Mouse (Mus musculus) layer of hippocampus, postnatal 14 days (tissue): ENCODE data around the gene Vmac. TPM values are rescaled to one million over a fixed set of nuclear protein-coding genes. Genes with fewer than 3 reads are reported as not detected.

Experiments
- DNase-seq, 2 experiments: peaks; one replicate each; pipeline ENCODE4 v3.0.0; 2021 to 2022; ENCODE audit warnings: low spot score in 2 of 2, mixed read lengths in 1 of 2
- total RNA-seq, 2 experiments: library from RNA; stranded (reverse); gene quantifications; 2 replicates each; pipeline ENCODE4 v1.2.3; 2021

Gene Vmac
- total RNA-seq, 2 experiments from 2014 or later, result 10.4 to 12.5 TPM

DNA sequence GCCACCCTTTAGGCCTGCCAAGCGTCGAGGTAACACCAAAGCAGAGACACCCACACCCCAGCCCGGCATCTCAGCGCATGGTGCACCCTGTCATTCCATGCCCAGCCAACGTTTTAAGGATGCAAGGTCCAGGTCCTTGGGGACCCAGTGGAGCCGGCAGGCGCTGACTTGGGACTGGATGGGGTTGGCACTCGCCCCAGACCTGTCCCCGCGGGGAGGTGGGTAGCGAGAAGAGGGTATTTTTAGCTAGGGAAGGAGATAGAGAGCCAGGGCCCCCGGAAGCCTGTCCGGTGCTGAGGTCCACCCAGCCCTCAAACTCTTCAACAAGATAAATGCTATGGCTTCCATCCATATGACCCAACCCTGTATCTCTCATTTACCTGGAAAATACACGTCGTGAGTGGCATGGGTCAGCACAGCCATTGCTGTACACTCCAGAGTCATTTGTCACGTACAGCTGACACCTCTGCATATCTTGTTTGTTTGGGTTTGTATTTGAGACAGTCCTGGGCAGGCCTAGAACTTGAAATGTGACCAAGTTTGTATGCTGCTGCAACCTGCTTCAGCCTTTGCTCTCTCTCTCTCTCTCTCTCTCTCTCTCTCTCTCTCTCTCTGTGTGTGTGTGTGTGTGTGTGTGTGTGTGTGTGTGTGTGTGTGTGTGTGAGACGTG lies 22.4 kb upstream of the Vmac start:
- DNase-seq, result no peak

DNA sequence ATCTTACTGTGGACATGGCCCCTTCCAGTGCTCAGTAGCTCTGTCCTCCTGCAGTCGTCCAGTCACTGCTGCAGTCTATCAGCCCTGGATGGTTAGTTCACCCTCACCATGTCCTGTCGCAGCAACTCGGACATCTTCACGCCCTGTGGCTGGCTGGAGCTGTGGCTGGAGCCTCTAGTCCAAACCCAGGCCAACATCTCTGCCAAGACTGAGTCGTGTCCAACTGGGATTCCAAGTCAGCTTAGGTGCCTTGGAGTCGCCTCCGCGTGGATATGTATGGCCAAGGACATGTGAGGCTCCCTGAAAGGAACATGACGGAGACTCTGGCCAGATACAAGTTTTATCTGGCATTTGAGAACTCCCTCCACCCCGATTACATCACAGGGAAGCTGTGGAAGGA lies 20.4 kb upstream of the Vmac start:
- no peak for DNase-seq

DNA sequence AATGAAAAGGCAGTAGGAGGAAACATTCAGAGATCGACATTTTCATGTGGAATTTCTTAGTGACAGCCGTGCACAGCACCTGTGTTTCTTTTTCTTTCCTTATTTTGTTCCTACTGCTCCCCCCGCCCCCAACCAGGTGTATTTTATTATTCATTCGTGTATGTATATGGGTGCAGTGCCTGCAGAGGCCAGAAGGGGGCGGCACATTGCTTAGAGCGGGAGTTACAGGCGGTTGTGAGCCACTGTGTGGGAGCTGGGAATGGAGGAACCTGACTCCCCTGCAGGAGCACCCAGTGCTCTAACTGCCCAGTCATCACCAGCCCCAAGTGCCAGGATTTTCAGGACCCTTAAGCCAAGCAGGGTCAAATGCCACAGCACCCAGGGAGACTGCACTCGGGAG lies 18.7 kb upstream of the Vmac start:
- DNase-seq, result no peak

DNA sequence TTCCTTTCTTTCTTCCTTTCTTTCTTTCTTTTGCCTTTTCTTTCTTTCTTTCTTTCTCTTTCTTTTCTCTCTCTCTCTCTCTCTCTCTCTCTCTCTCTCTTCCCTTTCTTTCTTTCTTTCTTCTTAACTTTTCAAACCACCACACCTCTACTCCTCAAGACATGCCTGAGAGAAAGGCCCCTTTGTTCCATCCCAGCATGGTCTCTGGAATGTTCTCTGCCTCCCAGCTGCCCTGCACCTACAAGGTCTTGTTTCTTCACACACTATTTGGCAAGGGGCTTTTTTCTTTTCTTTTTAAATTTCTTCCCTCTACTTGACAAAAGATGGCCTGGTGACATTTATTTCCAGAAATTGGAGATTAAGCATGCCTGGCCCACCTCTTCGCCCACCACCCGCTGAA lies 11.8 kb upstream of the Vmac start:
- no peak for DNase-seq

DNA sequence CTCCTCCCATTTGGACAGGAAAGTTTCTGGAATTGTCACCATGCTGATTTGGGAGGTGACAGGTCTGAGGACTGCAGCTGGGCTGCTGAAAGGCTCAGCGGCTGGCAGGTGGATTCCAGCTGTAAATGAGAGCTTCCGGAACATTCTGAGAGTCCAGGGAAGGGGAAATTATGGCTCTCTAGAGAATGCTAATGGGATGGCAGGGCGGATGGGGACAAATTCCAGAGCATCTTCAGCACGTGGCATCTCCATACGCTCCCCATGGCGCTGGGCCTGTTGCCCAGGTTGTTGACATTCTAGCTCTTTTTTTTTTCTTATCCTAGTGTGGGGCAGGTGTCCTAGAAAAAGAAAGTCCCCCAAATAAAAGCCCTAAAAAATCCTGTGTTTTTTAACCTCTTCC lies 11.3 kb upstream of the Vmac start:
- DNase-seq, result no peak

DNA sequence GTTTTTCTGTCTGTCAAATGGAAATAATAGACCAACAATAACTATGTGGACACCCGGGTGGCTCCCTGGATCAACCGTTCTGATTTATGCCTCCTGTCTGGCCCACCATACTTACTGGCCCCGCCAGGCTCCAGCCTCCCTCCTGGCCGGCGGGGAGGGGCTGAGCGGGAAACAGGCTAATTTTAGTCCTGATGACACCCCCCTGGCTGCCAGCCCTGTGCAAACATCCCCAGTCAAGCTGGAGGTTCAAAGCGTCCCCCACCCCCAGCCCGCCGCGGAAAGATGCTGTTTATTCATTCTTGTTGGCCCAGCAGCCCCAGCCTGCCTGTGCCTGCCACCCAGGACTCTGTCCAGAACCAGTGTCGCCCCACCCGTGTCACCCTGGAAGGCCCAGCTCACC lies 10.3 kb upstream of the Vmac start:
- DNase-seq, result no peak

DNA sequence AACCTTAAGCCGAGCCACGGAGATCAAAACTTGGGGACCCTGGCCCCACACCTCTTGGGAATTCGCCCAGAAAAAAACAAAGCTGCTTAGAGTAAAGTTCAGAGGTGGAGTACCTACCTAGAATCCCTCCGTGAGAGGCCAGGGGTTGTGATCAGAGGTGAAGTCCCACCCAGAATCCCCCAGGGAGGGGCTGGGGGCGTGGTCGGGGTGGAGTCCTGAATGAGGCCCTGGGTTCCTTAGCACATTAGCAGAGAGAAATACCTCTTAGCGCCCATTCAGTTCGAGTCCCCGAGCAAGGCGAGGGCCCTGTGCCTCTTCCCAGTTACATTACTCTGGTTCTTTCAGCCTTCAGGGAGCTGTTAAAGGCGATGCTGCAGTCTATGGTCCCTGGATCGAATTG lies 9.8 kb upstream of the Vmac start:
- DNase-seq, result no peak

DNA sequence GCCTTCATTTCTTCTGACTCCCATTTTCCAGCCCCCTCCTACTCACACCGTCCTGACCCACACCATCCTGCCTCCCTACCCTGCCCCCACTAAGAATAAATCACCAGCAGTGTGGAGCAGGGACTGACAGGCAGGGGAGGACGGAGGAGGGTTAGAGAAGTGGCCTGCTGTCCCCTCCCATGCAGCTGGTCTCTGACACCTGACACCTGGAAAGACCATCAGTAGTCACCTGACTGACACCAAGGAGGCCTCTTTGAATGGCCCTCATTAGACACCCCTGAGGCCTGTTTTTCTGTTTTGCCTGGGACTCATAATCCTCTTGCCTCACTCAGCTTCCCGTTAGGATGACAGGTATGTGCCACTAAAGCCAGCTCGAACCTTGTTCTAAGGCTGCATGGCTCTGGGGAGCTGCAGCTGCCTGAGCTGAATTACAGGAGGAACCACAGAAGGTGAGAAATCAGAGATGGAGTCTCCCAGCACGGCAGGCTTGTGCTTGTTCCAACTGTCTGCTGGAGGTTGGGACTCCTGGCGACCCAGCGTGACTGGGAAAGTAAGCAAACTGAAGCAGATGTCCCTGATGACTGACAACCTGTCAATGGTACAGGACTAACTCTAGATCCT lies 9.3 kb upstream of the Vmac start:
- DNase-seq, result no peak

- DNase-seq, result no peak
Measured at GRCm38 (mm10) chr17:56723419-56724161, 5.8 kb upstream of the Vmac start.

GRCm38 (mm10) chr17:56722441-56722840 lies 4.6 kb upstream of the Vmac start:
- no peak for DNase-seq

GRCm38 (mm10) chr17:56716655-56717362 lies 1.0 kb downstream of the Vmac start:
- peak; percentile 97 to 98 for DNase-seq

DNA sequence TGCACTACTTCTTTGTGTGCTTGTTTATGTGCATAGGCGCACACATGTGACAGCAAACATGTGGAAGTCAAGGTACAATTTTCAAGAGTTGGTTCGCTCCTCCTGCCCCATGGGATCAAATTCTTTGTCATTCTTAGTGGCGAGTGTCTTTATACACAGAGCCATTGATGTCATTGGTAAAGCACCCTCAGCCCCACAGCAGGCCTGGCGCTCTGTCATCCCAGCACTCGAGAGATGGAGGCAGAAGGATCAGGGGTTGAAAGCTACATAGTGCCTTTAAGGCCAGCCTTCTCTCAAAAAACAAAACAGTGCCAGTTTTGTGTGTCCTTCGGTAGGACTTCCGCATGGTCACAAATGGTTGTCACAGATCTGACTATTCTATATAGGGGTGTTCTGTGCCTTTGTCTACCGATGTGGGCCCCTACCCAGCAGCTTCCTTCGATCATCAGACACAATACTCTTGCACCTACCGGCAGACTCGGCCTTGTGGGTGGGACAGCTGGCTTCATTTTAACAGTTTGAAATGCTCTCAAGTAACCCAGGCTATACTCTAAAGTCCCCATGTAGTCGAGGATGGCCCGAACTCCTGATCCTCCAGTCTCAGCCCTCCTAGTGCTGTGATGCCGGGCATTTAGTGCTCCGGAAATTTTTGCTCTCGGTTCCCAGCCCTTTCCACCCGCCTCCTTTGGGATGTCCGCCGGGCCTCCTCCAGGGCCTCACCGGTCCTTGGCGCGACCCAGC lies 1.7 kb downstream of the Vmac start:
- DNase-seq, result no peak

DNA sequence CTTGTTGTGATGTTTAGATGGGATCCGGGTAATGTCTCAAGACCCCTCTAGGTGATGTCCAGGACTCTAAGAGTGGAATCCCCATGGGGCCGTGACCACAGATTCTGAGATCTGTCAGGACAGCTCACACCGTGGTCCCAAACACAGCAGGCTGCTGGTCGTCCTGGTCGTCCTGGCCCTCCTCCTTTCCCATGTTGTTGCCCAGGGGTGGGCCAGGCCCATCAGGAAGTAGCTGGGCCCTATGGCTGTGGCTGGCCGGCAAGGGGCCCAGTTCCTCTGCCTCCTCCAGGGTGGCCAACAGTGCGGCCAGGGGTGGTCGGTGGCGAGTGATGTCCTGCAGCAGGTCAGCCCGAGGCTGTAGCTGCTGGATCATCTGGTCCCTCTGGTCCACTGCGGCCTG lies 2.5 kb downstream of the Vmac start:
- DNase-seq, result no peak

- no peak for DNase-seq
Measured at GRCm38 (mm10) chr17:56709708-56710107, 8.1 kb downstream of the Vmac start.

DNA sequence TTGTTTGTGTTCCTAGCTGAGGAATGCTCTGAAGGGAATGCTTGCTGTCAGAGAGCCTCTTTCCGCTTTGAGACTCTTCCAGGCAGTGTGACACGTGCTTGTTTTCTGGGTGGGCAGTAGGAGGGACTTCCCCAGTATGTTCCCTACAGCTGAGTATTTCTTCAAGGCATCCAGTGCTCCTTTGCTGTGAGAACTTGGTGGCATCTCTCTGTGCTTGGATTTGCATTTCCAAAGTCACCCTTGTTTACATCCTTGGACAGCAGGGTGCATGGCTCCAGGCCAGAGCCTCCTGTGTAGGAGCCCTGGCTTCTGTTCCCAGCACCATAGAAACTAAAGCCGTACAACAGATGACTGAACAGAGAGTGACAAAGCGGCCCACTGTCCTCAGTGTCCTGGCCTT lies 9.1 kb downstream of the Vmac start:
- DNase-seq, result no peak

- no peak for DNase-seq
Measured at GRCm38 (mm10) chr17:56706515-56706914, 11.3 kb downstream of the Vmac start.

- no peak for DNase-seq
Measured at GRCm38 (mm10) chr17:56703038-56703437, 14.8 kb downstream of the Vmac start.

GRCm38 (mm10) chr17:56700451-56700850 lies 17.4 kb downstream of the Vmac start:
- no peak for DNase-seq

GRCm38 (mm10) chr17:56693851-56694310 lies 23.9 kb downstream of the Vmac start:
- peak; percentile 50 to 72 for DNase-seq

- no peak for DNase-seq
Measured at GRCm38 (mm10) chr17:56693395-56693794, 24.4 kb downstream of the Vmac start.

GRCm38 (mm10) chr17:56688689-56689088 lies 29.1 kb downstream of the Vmac start:
- no peak for DNase-seq
